Mouse (Mus musculus) embryonic fibroblast, embryonic 13.5 days (primary cell): ENCODE results near the gene Dlg2.

Experiments
- CTCF ChIP-seq: IDR thresholded peaks from 2 replicates; pipeline ENCODE4 v1.5.1; 2011; ENCODE audit warnings: mild to moderate bottlenecking, control low read depth, low read length, moderate library complexity, borderline replicate concordance; ENCODE audit not compliant: insufficient read depth
- POLR2A ChIP-seq: IDR thresholded peaks from 2 replicates; pipeline ENCODE4 v1.6.1; 2011; ENCODE audit warnings: low read depth, mild to moderate bottlenecking, control low read depth, low read length, moderate library complexity

DNA sequence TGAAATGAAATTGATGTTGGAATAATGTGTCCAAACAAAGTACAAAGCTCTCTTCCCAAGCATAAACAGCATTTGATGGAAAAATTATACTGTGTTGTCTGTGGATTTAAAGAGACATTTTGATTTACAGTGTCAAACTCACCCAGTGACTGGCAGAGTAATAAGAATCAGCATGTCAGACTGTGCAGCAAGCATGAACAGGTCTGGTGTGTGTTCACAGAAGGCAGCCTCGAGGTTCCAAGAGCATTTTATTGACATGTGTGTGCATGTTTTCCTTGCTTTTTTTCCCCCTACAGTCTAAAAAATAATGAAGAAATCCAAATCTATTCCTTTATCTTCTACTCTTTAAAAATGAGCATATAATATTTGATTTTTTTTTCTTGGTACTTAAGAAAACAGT, 1924.1 kb downstream of the Dlg2 start:
- TF ChIP-seq POLR2A (no peak), CTCF (no peak)
